Mouse (Mus musculus) midbrain, embryonic 16.5 days (tissue): Measurements from ENCODE around the gene Smyd4. TPM values are rescaled to one million over a fixed set of nuclear protein-coding genes. Genes with fewer than 3 reads are reported as not detected.

Experiments
- ATAC-seq: fragments of 200-750 bp; cut with Nextera tagmentation; 2 replicates; pipeline ENCODE4 v1.8.0; 2017; ENCODE audit warnings: moderate TSS enrichment
- H3K27ac ChIP-seq: fragments of 300-500 bp; sonication (generic); 2 replicates; pipeline ENCODE4 v1.5.1; 2014; ENCODE audit warnings: mild to moderate bottlenecking, low read length, mixed read lengths
- H3K27me3 ChIP-seq: fragments of 300-500 bp; sonication (generic); 2 replicates; pipeline ENCODE4 v1.6.1; 2014; ENCODE audit warnings: low read depth, low read length, mixed read lengths; ENCODE audit not compliant: control insufficient read depth, insufficient read depth
- H3K36me3 ChIP-seq: fragments of 300-500 bp; sonication (generic); 2 replicates; pipeline ENCODE4 v1.6.1; 2014; ENCODE audit warnings: mild to moderate bottlenecking, low read length, moderate library complexity, mixed read lengths; ENCODE audit not compliant: control insufficient read depth, insufficient read depth
- H3K4me1 ChIP-seq: fragments of 300-500 bp; sonication (generic); 2 replicates; pipeline ENCODE4 v1.6.1; 2014; ENCODE audit warnings: mild to moderate bottlenecking, low read length, mixed read lengths; ENCODE audit not compliant: control insufficient read depth, insufficient read depth
- H3K4me2 ChIP-seq: fragments of 300-500 bp; sonication (generic); 2 replicates; pipeline ENCODE4 v1.6.1; 2014; ENCODE audit warnings: mild to moderate bottlenecking, low read length, mixed read lengths
- H3K4me3 ChIP-seq: fragments of 300-500 bp; sonication (generic); 2 replicates; pipeline ENCODE4 v1.5.1; 2014; ENCODE audit warnings: low read depth, mild to moderate bottlenecking, low read length, moderate library complexity, mixed read lengths
- H3K9ac ChIP-seq: fragments of 300-500 bp; sonication (generic); 2 replicates; pipeline ENCODE4 v1.6.1; 2014; ENCODE audit warnings: low read depth, low read length, mixed read lengths
- H3K9me3 ChIP-seq: fragments of 300-500 bp; sonication (generic); replicated peaks from 2 replicates; pipeline ENCODE4 v1.6.1; 2014; ENCODE audit warnings: mild to moderate bottlenecking, low read length, mixed read lengths; ENCODE audit not compliant: control insufficient read depth, poor library complexity, severe bottlenecking
- WGBS: fragments of 180-500 bp; shearing (Covaris S2); extraction: QIAGEN DNeasy Blood & Tissue Kit; methylation state at CpG from one replicate; pipeline ENCODE4 v1.1.7; 2014; 5-methylcytosine and 5-hydroxymethylcytosine counted together
- polyA plus RNA-seq: library from polyadenylated mRNA; unstranded; fragments of >200 nt; fragmentation: Nextera tagmentation; extraction: Ambion mirVana; gene quantifications from 2 replicates; pipeline ENCODE4 v1.2.1, GENCODE M21; 2015

Smyd4 gene
- polyA plus RNA-seq, 1 experiment from 2014 or later: 17.3 TPM

- H3K36me3 ChIP-seq: no peaks in the 10 kb centered on the region
- H3K27ac ChIP-seq: no peak overlapping the region
- 84% methylated on average over 5 of the region's 5 CpGs for WGBS
- H3K27me3 ChIP-seq: no peaks in the 10 kb centered on the region
- no peaks in the 10 kb centered on the region for H3K4me1 ChIP-seq
- no peaks in the 10 kb centered on the region for H3K9me3 ChIP-seq
- H3K9ac ChIP-seq: no peak overlapping the region
- H3K4me3 ChIP-seq: no peak overlapping the region
- ATAC-seq: no peak
- no peak overlapping the region for H3K4me2 ChIP-seq
These were observed 85.9 kb downstream of the Smyd4 start for GRCm38 (mm10) chr11:75434138-75434537.

DNA sequence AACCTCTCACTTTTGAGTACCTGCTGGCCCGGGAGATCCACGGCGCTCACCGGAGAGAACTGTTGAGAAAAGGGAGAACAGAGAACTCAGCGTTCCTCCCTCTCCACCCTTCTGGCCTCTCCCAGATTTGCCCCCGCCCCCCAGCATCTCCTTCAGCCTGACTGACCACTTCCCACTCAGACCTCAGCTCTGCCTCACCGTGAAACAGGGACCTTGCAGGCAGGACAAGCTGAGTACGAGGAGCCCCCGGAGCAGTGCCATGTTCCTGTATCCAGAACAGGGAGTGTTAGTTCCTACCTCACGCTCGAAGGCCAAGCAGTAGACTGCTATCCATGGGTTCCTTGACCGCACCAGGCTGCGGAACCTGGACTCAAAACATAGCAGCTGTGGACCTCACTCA, 90.0 kb downstream of the Smyd4 start:
- WGBS: 92% methylated on average over 13 of the region's 13 CpGs
- H3K4me3 ChIP-seq: no peak overlapping the region
- H3K9me3 ChIP-seq: no peaks in the 10 kb centered on the region
- no peak for ATAC-seq
- H3K36me3 ChIP-seq: 0 out of 2 replicates have a peak, but pooled peaks cover 2% of the 10 kb centered on the region
- H3K9ac ChIP-seq: no peak overlapping the region
- no peak overlapping the region for H3K27ac ChIP-seq
- H3K4me2 ChIP-seq: no peak overlapping the region
- H3K4me1 ChIP-seq: no peaks in the 10 kb centered on the region
- no peaks in the 10 kb centered on the region for H3K27me3 ChIP-seq

GRCm38 (mm10) chr11:75438804-75439203, 90.6 kb downstream of the Smyd4 start:
- 96% methylated on average over 3 of the region's 3 CpGs for WGBS
- Histone ChIP-seq H3K36me3 (0 out of 2 replicates have a peak, but pooled peaks cover 2% of the 10 kb centered on the region), H3K4me3 (no peak overlapping the region), H3K4me1 (no peaks in the 10 kb centered on the region), H3K9ac (no peak overlapping the region), H3K27ac (no peak overlapping the region), H3K4me2 (no peak overlapping the region), H3K9me3 (no peaks in the 10 kb centered on the region), H3K27me3 (no peaks in the 10 kb centered on the region)
- no peak for ATAC-seq

GRCm38 (mm10) chr11:75439363-75439762, 91.1 kb downstream of the Smyd4 start, which contains the start of gene Serpinf2:
Gene Serpinf2, minus strand, starts transcription at chr11:75439591.
- no peak within 1 kb of the TSS for H3K9ac ChIP-seq
- no peak within 1 kb of the TSS for H3K27ac ChIP-seq
- H3K9me3 ChIP-seq: no peaks in the 10 kb centered on the region
- no peak within 1 kb of the TSS for H3K4me3 ChIP-seq
- H3K4me1 ChIP-seq: no peaks in the 10 kb centered on the region
- H3K36me3 ChIP-seq: 0 out of 2 replicates have a peak, but pooled peaks cover 2% of the 10 kb centered on the region
- 88% methylated on average over 6 of the region's 6 CpGs for WGBS
- H3K27me3 ChIP-seq: no peaks in the 10 kb centered on the region
- no peak within 1 kb of the TSS for H3K4me2 ChIP-seq
- ATAC-seq: no peak

DNA sequence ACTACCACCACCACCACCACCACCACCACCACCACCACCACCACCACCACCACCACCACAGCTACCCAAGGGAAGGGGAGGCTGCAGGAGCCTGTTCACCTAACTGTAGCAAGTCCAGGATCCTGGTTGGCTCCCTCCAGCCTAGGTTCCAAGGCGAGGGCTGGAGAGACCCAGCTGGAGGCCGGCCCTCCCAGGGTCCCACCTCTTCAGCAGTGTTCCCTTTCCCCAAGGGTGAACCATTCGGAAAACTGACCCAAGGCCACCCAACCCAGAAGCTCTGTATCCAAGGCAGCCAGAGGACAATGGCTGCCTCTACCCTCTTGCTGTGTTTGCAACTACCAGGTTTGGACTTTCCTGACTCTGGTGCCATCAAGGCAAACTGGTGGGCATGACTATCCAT, 91.7 kb downstream of the Smyd4 start:
- Histone ChIP-seq H3K4me1 (no peaks in the 10 kb centered on the region), H3K36me3 (peaks cover 3% of the 10 kb centered on the region; the same call in 1 of the 2 replicates), H3K4me3 (no peak overlapping the region), H3K9ac (no peak overlapping the region), H3K9me3 (no peaks in the 10 kb centered on the region), H3K27me3 (no peaks in the 10 kb centered on the region), H3K27ac (no peak overlapping the region), H3K4me2 (no peak overlapping the region)
- ATAC-seq: no peak
- 86% methylated on average over 3 of the region's 3 CpGs for WGBS

GRCm38 (mm10) chr11:75441034-75441433, 92.8 kb downstream of the Smyd4 start:
- H3K27me3 ChIP-seq: no peaks in the 10 kb centered on the region
- H3K9me3 ChIP-seq: no peaks in the 10 kb centered on the region
- H3K9ac ChIP-seq: no peak overlapping the region
- no peak for ATAC-seq
- H3K4me3 ChIP-seq: no peak overlapping the region
- H3K4me2 ChIP-seq: no peak overlapping the region
- WGBS: 82% methylated on average over 7 of the region's 7 CpGs
- no peaks in the 10 kb centered on the region for H3K4me1 ChIP-seq
- H3K36me3 ChIP-seq: peaks cover 9% of the 10 kb centered on the region
- H3K27ac ChIP-seq: no peak overlapping the region

- Histone ChIP-seq H3K27me3 (no peaks in the 10 kb centered on the region), H3K36me3 (peaks cover 9% of the 10 kb centered on the region), H3K27ac (no peak overlapping the region), H3K9me3 (no peaks in the 10 kb centered on the region), H3K9ac (no peak overlapping the region), H3K4me2 (no peak overlapping the region), H3K4me1 (no peaks in the 10 kb centered on the region), H3K4me3 (no peak overlapping the region)
- 57% methylated on average over 16 of the region's 16 CpGs for WGBS
- no peak for ATAC-seq
These were observed 93.4 kb downstream of the Smyd4 start for GRCm38 (mm10) chr11:75441601-75442000.

GRCm38 (mm10) chr11:75443711-75444110, 95.5 kb downstream of the Smyd4 start:
- no peaks in the 10 kb centered on the region for H3K9me3 ChIP-seq
- H3K36me3 ChIP-seq: peaks cover 19% of the 10 kb centered on the region
- no peak overlapping the region for H3K4me2 ChIP-seq
- H3K27me3 ChIP-seq: no peaks in the 10 kb centered on the region
- no peaks in the 10 kb centered on the region for H3K4me1 ChIP-seq
- no peak for ATAC-seq
- H3K9ac ChIP-seq: no peak overlapping the region
- 53% methylated on average over 8 of the region's 8 CpGs for WGBS
- no peak overlapping the region for H3K4me3 ChIP-seq
- no peak overlapping the region for H3K27ac ChIP-seq

DNA sequence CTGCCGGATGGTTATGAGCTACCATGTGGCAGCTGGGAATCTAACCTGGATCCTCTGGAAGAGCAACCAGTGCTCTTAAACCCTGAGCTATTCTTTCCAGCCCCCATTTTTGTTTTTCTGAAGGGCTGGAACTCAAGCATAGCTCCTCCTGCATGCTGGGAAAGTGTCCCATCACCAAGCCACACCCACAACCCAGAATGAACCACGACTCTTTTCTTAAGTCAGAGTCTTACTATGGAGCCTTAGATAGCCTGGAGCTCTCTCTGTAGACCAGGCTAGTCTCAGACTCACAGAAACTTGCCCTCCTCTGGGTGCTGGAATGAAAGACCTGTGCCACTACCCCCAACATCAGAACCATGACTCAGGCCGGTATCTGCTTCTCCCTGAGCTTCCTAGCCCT, 100.3 kb downstream of the Smyd4 start:
- WGBS: 73% methylated on average over 3 of the region's 3 CpGs
- H3K36me3 ChIP-seq: peaks cover 24% of the 10 kb centered on the region

More for the DNA sequence above, 100.3 kb downstream of the Smyd4 start:
- H3K4me3 ChIP-seq: no peak overlapping the region
- H3K27ac ChIP-seq: no peak overlapping the region
- no peak overlapping the region for H3K4me2 ChIP-seq
- H3K4me1 ChIP-seq: peaks cover 9% of the 10 kb centered on the region
- H3K9me3 ChIP-seq: no peaks in the 10 kb centered on the region
- H3K9ac ChIP-seq: no peak overlapping the region
- ATAC-seq: no peak
- H3K27me3 ChIP-seq: no peaks in the 10 kb centered on the region
